Mouse (Mus musculus): ENCODE results near the gene Olfr424.

GRCm38 (mm10) chr1:174131217-174131616 is at the start of gene Olfr424:
- TF ChIP-seq CTCF (IDR thresholded peaks at IDR 0.05; ENCODE audit: extremely low read depth, insufficient read length, insufficient replicate concordance, low read depth, low read length) (no peak), POLR2A (IDR thresholded peaks at IDR 0.05; ENCODE audit: low read depth, low read length) (no peak)

Data from small intestine, adult 2 months (tissue).